Mouse (Mus musculus) embryo, embryonic 10 days (tissue): ENCODE measurements around the gene Slc6a5.

Source experiments
- DNase-seq: peaks from one replicate; pipeline ENCODE4 v3.0.0-alpha.2; 2015; ENCODE audit warnings: low spot score

Slc6a5 gene

GRCm38 (mm10) chr7:49909850-49910249 lies at the start of gene Slc6a5:
Gene Slc6a5, plus strand, starts transcription at chr7:49910146.
- no peak for DNase-seq

- DNase-seq, result no peak
These were observed 48.8 kb upstream of the Slc6a5 start for GRCm38 (mm10) chr7:49861196-49861595.

GRCm38 (mm10) chr7:49863753-49864152 lies 46.2 kb upstream of the Slc6a5 start:
- DNase-seq, result no peak

- DNase-seq, result no peak
These were observed 40.3 kb upstream of the Slc6a5 start for GRCm38 (mm10) chr7:49869656-49870055.

DNA sequence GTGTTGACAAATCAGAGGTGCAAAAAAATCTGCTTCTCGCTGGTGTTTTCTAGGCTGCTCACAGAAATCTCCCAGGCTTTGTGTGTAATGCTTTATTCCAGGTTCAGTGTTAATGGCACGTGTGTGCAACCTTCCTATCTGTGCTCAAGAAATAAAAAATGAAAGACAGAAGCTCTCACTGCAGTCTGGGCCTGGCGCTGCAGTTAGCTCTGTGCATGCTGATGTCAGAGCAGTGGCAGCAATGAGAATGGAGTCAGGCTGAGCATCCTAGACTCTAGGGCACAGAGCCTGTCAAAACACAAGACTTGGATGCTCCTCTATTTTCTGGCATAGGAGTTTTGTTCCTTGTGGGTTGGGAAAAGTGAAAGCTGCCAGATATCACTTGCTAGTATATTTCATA lies 39.7 kb upstream of the Slc6a5 start:
- DNase-seq, result no peak

DNA sequence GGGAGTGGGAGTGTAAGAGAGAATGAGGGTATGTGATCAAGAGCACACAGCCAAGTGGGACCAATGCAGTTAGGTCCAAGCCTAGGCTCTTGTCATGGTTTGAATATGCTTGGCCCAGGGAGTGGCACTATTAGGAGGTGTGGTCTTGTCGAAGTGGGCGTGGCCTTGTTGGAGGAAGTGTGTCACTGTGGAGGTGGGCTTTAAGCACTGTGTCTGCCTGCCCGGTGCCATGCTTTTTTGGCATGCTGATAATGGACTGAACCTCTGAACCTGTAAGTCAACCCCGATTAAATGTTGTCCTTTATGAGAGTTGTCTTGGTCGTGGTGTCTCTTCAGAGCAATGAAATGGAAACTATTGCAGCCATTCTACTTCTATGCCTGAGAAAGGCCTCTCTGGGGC lies 32.6 kb upstream of the Slc6a5 start:
- no peak for DNase-seq

- DNase-seq, result no peak
These were observed 30.9 kb upstream of the Slc6a5 start for GRCm38 (mm10) chr7:49879051-49879450.

DNA sequence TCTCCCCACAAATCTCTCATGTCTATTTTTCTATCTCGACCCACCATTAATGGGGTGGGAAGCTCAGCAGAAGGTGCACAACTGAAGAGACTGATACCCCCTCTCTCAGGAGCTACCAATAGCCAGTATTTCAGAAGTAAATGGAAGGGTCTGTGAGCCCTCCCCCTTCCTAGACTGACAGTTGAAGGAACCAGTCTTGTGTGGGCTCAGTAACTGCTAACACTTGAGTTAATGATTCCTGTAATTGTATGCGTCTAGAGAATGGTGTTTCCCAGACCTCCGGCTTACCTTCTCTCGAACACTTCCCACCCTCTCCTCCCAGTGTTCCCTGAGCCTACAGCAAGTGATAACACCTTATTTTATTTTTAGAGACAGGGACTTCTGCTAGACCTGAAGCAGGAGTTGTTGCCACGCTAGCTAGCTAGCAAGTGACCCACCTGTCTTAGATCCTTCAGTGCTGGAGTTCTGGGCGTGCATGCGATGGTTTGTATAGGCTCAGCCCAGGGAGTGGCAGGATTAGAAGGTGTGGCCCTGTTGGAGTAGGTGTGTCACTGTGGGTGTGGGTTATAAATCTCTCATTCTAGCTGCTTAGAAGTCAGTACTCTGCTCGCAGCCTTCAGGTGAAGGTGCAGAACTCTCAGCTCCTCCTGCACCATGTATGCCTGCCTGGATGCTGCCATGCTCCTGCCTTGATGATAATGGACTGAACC lies 29.8 kb upstream of the Slc6a5 start:
- DNase-seq, result no peak

GRCm38 (mm10) chr7:49882288-49882687 lies 27.7 kb upstream of the Slc6a5 start:
- no peak for DNase-seq

DNA sequence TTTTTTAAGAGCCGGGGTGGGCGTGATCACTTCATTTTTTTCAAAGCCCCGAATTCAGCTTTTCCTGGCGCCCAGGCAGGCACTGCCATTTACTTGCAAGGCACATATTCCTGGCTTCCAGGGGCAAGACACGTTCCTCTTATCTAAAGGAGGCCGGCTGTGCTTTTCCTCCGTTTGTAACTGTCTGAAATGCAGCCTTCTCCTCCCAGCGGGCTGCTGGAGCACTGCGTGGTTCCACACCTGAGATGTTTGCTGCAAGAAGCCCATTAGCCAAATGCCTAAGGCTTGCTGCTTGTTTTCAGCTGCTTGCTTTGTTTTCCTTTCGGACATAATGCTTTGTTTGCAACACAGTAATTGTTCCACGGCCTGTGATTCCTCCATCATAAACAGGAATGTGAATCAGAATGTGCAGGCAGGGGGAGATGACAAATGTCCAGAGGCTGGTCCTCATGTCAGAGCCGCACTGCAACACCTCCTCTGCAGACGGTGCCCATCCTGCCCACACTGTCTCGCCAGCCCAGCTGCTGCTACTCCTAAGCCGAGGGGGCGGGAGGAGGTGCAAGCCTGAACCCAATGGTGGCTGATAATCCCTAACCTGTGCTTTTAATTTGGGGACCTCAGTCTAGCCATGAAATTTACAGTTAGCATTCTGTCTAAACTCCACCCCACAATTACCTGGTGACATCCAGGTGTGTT lies 27.1 kb upstream of the Slc6a5 start:
- no peak for DNase-seq

DNA sequence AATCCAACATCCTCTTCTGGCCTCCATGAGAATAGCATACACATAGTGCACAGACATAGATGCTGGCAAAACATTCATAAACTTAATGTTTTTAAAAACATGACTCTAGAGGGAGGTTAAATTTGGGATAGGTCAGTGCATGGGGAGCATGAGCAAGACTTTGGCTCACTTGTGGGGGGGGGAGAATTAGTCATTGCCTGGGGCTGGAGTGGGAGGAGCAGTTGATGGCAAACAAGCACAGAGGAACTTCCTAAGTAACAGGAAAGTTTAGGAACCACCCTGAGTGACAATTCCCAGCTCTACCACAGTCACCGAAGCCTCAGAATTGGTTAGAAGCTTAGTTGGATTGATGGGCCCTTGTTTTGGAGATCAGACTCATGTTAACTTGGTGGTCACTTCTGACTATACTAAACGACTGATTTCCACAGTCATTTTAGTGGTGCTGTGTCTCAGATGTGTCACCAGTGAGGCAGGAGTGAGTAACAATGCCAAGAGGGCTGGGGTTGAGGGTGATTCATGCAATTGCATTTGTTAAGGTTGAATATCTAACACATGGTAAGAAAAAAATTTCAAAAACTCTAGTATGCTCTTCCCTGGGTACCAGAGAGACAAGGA lies 22.1 kb upstream of the Slc6a5 start:
- no peak for DNase-seq

DNA sequence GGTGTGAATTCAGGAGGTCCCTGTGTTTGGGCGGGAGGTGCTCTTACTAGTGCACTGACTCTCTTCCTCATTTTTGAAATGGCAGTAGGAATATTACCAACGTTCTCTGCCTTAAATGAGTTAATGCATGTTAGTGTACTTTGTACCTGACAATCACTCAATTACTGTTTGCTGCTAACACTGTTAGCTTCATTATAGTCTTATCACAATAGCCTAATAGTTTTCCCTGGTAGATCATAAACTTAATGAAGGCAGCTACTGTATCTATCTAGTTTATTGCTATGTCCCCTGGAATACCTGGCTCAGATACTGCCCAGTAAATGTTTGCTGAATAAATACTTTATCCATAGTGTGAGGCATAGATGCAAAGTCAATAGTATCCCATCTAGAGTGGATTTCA lies 15.2 kb upstream of the Slc6a5 start:
- no peak for DNase-seq

DNA sequence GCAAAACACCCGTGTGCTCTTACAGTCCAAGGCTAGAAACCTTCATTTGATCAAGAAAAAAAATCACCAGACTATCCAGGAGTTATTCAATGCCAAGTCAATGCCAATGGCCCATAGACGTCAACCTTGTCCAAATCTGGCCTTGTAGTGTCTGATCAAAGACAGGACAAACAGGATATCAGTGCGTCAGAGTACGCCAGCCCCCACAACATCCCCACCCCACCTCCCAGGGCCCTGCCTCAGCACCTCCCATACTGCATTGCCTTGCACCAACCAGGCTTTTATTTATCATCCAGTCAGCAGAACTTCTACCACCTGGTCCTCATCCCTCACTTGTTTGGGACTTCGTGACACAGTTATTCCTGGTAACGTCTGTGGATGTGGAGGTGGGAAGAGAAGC lies 14.7 kb upstream of the Slc6a5 start:
- DNase-seq, result no peak

DNA sequence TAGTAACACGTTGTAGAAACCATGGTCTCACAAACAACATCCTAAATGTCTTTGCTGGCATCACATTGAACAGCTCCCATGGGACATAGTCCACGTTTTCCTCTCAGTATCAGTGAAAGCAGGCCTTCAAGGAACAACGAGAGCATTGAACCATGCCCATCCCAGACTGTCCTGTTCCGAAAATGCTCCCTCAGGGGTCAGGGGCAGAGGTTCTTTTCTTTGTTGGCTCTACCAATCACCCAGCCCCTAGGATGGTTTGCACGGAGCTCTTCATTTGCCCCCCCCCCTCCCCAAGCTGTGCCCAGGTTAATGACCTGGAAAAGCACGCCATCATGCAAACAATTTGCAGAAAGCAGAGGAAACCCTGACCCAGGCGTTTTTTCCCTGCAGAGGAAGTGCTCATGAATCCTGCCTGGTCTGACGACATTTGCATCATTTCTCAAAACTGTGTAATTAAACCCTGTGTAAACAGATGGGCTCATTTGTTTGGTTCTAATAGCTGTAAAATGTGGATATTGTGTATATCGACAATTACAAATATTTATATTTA lies 7.9 kb upstream of the Slc6a5 start:
- no peak for DNase-seq

- no peak for DNase-seq
These were observed 2.5 kb upstream of the Slc6a5 start for GRCm38 (mm10) chr7:49907191-49908171.

DNA sequence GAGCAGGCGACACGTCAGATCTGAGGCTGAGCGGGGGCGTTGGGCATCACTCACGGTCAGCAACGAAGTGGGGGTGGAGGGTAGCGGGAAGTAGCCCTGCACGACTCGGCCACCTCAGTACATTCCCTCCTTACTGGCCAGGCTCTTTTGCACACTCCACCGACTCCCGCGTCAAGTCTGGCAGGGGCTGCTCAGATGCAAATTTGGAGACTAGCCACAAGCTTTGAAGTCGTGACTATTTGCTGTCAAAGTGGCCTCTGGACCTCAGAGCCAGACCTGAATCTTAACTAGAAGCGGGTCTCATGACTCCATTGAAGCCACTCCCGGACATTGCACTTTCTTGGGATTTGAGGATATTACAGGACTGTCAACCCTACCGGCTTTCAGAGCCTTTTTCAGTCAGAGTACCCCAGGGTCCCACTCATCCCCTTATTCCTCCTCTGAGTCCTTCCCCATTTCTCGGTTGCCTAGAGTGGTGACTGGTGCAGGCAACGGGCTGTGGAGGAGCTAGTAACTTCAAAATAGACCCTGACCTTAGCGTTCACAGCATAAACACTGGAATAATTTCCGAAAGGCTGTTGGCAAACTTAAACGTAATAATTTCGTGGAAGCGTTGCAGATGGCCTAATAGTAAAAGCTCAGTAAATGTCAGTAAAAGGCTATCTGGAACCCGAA lies 1.6 kb upstream of the Slc6a5 start:
- no peak for DNase-seq

- DNase-seq, result no peak
These were observed 945 bp upstream of the Slc6a5 start for GRCm38 (mm10) chr7:49908990-49909411.

DNA sequence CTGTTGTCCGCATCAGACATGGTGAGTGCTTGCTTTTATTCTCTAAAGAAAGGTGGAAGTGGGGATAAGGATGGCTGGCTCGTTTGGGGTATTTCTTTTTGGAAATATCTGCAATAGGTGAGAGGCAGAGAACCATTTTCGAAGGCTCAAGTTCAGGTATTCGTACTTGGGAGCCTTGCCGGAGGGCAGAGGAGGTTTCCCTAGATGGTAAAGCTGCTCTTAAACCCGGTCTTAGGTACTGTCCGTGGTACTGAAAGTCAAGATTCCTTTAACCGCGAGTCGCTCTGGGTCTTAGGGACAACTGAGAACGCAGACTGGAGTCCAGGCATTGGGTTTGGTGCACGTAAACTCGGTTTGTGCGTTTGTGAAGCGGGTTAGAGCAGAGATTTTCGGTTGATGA lies 415 bp downstream of the Slc6a5 start:
- peak; percentile 92 for DNase-seq

DNA sequence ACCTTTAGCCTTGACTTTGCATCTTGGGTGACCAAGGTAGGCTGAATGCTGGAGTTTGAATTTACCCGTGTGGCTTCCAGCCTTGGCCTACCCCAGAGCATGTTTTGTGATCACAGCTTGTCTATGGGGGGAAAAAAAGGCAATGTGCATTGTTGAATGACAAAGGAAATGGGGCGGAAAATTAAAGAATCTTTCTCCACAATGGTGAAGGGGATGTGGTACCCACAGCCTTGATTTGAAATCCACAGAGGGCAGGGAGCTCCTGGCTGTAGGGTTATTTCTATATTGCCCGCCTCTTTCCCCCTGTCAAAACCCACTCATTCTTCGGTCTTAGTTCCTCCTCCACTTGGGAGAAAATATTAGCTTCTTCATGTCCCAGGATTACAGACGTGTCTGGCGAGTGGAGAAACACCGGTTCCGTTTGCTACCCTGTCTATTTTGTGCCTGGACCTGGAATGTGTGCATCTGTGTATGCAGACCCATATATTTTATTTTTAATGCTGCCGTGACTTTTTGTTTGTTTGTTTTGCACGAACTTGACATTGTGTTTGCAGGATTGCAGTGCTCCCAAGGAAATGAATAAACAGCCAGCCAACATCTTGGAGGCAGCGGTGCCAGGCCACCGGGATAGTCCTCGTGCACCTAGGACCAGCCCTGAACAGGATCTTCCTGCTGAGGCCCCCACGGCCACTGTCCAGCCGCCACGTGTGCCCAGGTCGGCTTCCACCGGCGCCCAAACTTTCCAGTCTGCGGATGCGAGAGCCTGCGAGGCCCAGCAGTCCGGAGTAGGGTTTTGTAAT lies 1.4 kb downstream of the Slc6a5 start:
- no peak for DNase-seq

GRCm38 (mm10) chr7:49911947-49912262 lies 2.0 kb downstream of the Slc6a5 start:
- no peak for DNase-seq

DNA sequence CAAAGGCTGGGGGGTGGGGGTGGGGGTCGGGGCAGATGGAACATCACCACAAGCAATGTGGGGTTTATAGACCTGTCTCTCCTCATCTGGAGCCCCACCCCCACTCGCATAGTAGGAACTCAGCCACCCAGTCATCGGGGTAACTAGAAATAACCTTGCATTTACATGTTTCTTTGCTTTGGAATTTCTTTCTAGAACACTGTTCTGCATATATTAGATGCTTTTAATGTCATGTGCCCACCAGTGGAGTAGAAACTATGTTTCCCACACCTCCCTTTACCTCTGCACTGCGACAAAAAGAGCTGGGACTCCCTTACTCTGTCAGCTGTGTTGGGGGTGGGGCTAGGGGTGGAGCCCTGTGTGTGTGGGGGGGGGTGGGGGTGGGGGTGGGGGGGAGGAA lies 3.2 kb downstream of the Slc6a5 start:
- no peak for DNase-seq
